Mouse (Mus musculus) MEL (cell line): Measurements from ENCODE around the gene Gm10778.

ENCODE experiments used
- CHD2 ChIP-seq: IDR thresholded peaks from 2 replicates; pipeline ENCODE4 v1.6.1; 2011; ENCODE audit warnings: low read length, improper control_type of control experiment
- CTCF ChIP-seq, 3 experiments: IDR thresholded peaks in 2 of 3; conservative IDR thresholded peaks in 1 of 3; 2 replicates each; pipeline ENCODE4 v1.5.1; 2011 to 2012; ENCODE audit warnings: low read length in 3 of 3, low read depth in 2 of 3, mild to moderate bottlenecking in 2 of 3, improper control_type of control experiment in 1 of 3, inconsistent platforms in 1 of 3, mixed read lengths in 1 of 3, moderate library complexity in 1 of 3; ENCODE audit not compliant: control insufficient read depth in 1 of 3, insufficient read depth in 1 of 3, poor library complexity in 1 of 3, severe bottlenecking in 1 of 3
- E2F4 ChIP-seq: IDR thresholded peaks from 2 replicates; pipeline ENCODE4 v1.6.1; 2011; ENCODE audit warnings: low read depth, low read length, improper control_type of control experiment, borderline replicate concordance
- MXI1 ChIP-seq: IDR thresholded peaks from 2 replicates; pipeline ENCODE4 v1.6.1; 2011; ENCODE audit warnings: mild to moderate bottlenecking, low read depth, low read length, improper control_type of control experiment
- POLR2A ChIP-seq, 2 experiments: IDR thresholded peaks; 2 replicates each; pipeline ENCODE4 v1.6.1; 2011 to 2012; ENCODE audit warnings: low read length in 2 of 2, mild to moderate bottlenecking in 2 of 2, control low read depth in 1 of 2, improper control_type of control experiment in 1 of 2, low read depth in 1 of 2, moderate library complexity in 1 of 2; ENCODE audit not compliant: control insufficient read depth in 1 of 2, insufficient read depth in 1 of 2, poor library complexity in 1 of 2

GRCm38 (mm10) chr10:81638101-81638500 lies 10.8 kb upstream of the Gm10778 start:
- no peak for TF ChIP-seq CTCF (IDR thresholded peaks at IDR 0.05 in 2 of 3, conservative IDR thresholded peaks at IDR 0.05 in 1 of 3; ENCODE audit: control insufficient read depth in 1 of 3, insufficient read depth in 1 of 3, low read depth in 2 of 3, low read length in 3 of 3, poor library complexity in 1 of 3, severe bottlenecking in 1 of 3)
- TF ChIP-seq POLR2A (IDR thresholded peaks at IDR 0.05; ENCODE audit: control insufficient read depth in 1 of 2, insufficient read depth in 1 of 2, low read depth in 1 of 2, low read length in 2 of 2, poor library complexity in 1 of 2), result no peak
- no peak for TF ChIP-seq E2F4
- no peak for TF ChIP-seq CHD2
- TF ChIP-seq MXI1, result no peak
